Mouse (Mus musculus) bone marrow, adult 2 months (tissue): ENCODE results near the gene Klhl9.
"Not testable (repeated sequence)": the region's sequence is repeated elsewhere in the genome, so short reads cannot be mapped to it uniquely, and the experiment has no call there.

Source experiments
- CTCF ChIP-seq: fragments of 200-500 bp; IDR thresholded peaks from 2 replicates; pipeline ENCODE4 v1.5.1; 2011; ENCODE audit warnings: low read length, control low read depth; ENCODE audit not compliant: control insufficient read depth, insufficient read depth
- POLR2A ChIP-seq: fragments of 200-500 bp; IDR thresholded peaks from 2 replicates; pipeline ENCODE4 v1.6.1; 2011; ENCODE audit warnings: low read depth, mild to moderate bottlenecking, control low read depth, low read length, borderline replicate concordance; ENCODE audit not compliant: control insufficient read depth

- TF ChIP-seq CTCF, POLR2A: not testable (repeated sequence)
Observed at GRCm38 (mm10) chr4:88761776-88762175, 39.5 kb upstream of the Klhl9 start.
